Mouse (Mus musculus): ENCODE data around the gene Cwh43. TPM values are rescaled to one million over a fixed set of nuclear protein-coding genes. Genes with fewer than 3 reads are reported as not detected.

Cwh43 gene
- polyA plus RNA-seq, 1 experiment from 2014 or later: not detected

DNA sequence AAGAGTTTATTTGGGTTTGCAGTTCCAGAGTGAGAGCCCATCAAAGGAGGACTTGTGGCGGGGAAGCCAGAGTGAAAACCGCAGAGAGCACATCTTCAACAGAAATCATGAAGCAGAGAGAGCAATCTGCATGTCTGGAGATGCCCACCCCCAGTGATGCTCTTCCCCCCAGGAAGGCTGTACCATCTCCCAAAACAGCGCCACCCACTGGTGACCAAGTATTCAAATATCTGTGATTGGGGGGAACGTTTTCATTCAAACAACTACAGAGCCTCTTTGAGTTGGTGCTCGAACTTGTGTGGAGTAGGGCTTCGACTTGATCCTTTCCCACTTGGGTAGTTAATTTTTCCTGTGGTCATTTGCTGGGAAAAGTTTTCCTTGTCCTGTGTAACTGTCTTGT lies 1.1 kb upstream of the Cwh43 start:
- DNase-seq (ENCODE audit: low spot score): no peak
- Histone ChIP-seq H3K4me1 (replicated peaks; ENCODE audit: control insufficient read depth, insufficient read depth, low read length) (peaks cover 3% of the 10 kb centered on the region; the same call in 1 of the 2 replicates), H3K4me2 (no peak overlapping the region), H3K27ac (ENCODE audit: low read depth, low read length) (no peak overlapping the region), H3K27me3 (replicated peaks; ENCODE audit: control insufficient read depth, insufficient read depth, low read length) (peaks cover 27% of the 10 kb centered on the region), H3K9ac (ENCODE audit: low read depth, low read length) (no peak overlapping the region), H3K4me3 (ENCODE audit: low read depth, low read length) (no peak overlapping the region), H3K9me3 (ENCODE audit: control insufficient read depth, low read length) (no peaks in the 10 kb centered on the region), H3K36me3 (ENCODE audit: control insufficient read depth, insufficient read depth, low read length) (no peaks in the 10 kb centered on the region)
- 71% methylated on average over 6 of the region's 6 CpGs for WGBS
- ATAC-seq (replicated peaks; ENCODE audit: low FRiP score): no peak

DNA sequence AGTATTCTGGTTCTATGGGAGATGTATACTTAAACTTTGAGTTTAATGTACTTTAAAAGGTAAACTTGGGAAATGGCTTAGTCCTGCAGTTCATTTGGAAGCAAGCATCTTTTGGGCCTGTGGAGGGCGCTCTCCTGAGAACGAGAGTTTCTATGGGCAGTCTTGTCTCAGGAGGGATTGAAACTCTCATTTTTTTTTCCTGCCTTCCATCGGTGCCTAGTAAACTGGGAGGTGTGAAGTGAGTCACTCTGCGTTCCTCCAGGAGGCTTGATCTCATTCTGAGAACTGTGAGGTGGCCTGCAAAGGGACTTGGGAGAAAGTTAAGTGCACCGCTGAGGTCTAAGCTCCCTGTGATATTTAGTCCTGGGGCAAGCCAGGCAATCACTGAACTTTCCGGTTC lies 986 bp downstream of the Cwh43 start:
- Histone ChIP-seq H3K36me3 (ENCODE audit: control insufficient read depth, insufficient read depth, low read length) (no peaks in the 10 kb centered on the region), H3K4me2 (no peak overlapping the region), H3K27me3 (replicated peaks; ENCODE audit: control insufficient read depth, insufficient read depth, low read length) (peaks cover 27% of the 10 kb centered on the region), H3K9me3 (ENCODE audit: control insufficient read depth, low read length) (no peaks in the 10 kb centered on the region), H3K4me3 (ENCODE audit: low read depth, low read length) (no peak overlapping the region), H3K4me1 (replicated peaks; ENCODE audit: control insufficient read depth, insufficient read depth, low read length) (peaks cover 3% of the 10 kb centered on the region; the same call in 1 of the 2 replicates), H3K9ac (ENCODE audit: low read depth, low read length) (no peak overlapping the region), H3K27ac (ENCODE audit: low read depth, low read length) (no peak overlapping the region)
- 23% methylated on average over 6 of the region's 6 CpGs for WGBS
- no peak for ATAC-seq (replicated peaks; ENCODE audit: low FRiP score)
- DNase-seq (ENCODE audit: low spot score): no peak

DNA sequence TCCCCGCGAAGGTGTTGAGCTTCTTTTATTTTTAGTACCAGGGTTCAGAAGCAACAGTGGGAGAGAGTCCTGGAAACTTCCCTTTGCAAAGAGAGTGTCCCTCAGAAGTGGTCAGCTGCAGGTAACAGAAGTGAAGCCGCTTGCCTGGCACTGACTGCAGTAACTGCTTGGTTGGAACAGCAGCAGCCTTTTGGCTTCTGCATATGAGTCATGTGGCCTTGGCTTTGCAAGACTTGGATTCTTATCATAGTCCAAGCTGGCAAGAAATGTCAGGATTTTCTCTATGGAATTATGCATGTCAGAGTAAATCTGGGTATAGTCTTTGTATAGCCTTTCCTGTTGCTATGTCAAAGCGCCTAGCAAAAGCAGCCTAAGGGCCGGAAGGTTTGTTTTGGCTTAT lies 4.1 kb downstream of the Cwh43 start:
- Histone ChIP-seq H3K4me2 (no peak overlapping the region), H3K9me3 (ENCODE audit: control insufficient read depth, low read length) (no peaks in the 10 kb centered on the region), H3K9ac (ENCODE audit: low read depth, low read length) (no peak overlapping the region), H3K27me3 (replicated peaks; ENCODE audit: control insufficient read depth, insufficient read depth, low read length) (peaks cover 21% of the 10 kb centered on the region), H3K4me3 (ENCODE audit: low read depth, low read length) (no peak overlapping the region), H3K27ac (ENCODE audit: low read depth, low read length) (no peak overlapping the region), H3K36me3 (ENCODE audit: control insufficient read depth, insufficient read depth, low read length) (no peaks in the 10 kb centered on the region), H3K4me1 (replicated peaks; ENCODE audit: control insufficient read depth, insufficient read depth, low read length) (peaks cover 3% of the 10 kb centered on the region; the same call in 1 of the 2 replicates)
- WGBS: 71% methylated on average over 5 of the region's 5 CpGs
- DNase-seq (ENCODE audit: low spot score): no peak
- no peak for ATAC-seq (replicated peaks; ENCODE audit: low FRiP score)

DNA sequence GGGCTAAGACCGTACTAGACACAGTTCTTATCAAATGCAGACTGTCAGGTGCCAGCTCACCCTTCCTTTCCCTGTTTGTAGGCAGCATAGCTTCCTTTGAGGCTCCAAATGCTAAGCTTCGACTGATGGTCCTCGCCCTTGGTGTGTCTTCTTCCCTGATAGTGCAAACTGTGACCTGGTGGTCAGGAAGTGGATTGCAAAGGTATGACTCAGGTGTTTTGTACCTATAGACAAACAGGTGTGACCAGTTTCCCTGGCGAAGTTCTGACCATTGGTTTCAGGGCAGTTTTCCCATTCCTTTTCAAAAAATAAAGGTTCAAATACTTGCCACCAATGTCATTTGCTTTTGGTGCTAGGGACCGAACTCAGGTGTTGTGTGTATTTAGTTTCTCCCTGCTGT lies 5.9 kb downstream of the Cwh43 start:
- Histone ChIP-seq H3K27ac (ENCODE audit: low read depth, low read length) (no peak overlapping the region), H3K4me2 (no peak overlapping the region), H3K9me3 (ENCODE audit: control insufficient read depth, low read length) (no peaks in the 10 kb centered on the region), H3K27me3 (replicated peaks; ENCODE audit: control insufficient read depth, insufficient read depth, low read length) (peaks cover 6% of the 10 kb centered on the region; the same call in 1 of the 2 replicates), H3K36me3 (ENCODE audit: control insufficient read depth, insufficient read depth, low read length) (no peaks in the 10 kb centered on the region), H3K9ac (ENCODE audit: low read depth, low read length) (no peak overlapping the region), H3K4me1 (replicated peaks; ENCODE audit: control insufficient read depth, insufficient read depth, low read length) (no peaks in the 10 kb centered on the region), H3K4me3 (ENCODE audit: low read depth, low read length) (no peak overlapping the region)
- DNase-seq (ENCODE audit: low spot score) (no peak), ATAC-seq (replicated peaks; ENCODE audit: low FRiP score) (no peak)
- WGBS: 69% methylated on average over 5 of the region's 5 CpGs

DNA sequence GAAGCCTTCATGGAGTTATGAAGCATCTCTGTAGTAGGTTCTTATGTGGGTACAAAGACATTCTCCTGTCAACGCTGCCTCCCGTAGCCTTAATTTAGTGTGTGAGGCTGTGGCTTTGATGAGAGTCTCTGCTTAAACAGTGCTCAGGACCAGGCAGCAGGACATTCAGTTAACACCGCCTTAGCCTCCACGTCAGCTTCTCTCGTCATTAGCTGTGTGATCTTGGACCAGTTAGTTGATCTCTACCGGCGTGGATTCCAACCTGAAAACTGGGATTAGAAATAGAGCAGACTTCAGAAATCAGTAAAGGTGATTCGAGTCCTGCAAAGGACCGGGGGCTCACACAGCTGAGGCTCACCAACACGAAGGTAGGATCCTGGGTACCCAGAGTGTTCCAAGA lies 8.3 kb downstream of the Cwh43 start:
- H3K4me2 ChIP-seq: no peak overlapping the region
- no peak overlapping the region for H3K27ac ChIP-seq (ENCODE audit: low read depth, low read length)
- H3K4me1 ChIP-seq (replicated peaks; ENCODE audit: control insufficient read depth, insufficient read depth, low read length): no peaks in the 10 kb centered on the region
- 80% methylated on average over 10 of the region's 10 CpGs for WGBS
- H3K9me3 ChIP-seq (ENCODE audit: control insufficient read depth, low read length): no peaks in the 10 kb centered on the region
- no peaks in the 10 kb centered on the region for H3K27me3 ChIP-seq (replicated peaks; ENCODE audit: control insufficient read depth, insufficient read depth, low read length)
- no peak overlapping the region for H3K4me3 ChIP-seq (ENCODE audit: low read depth, low read length)
- no peak for DNase-seq (ENCODE audit: low spot score)
- no peak overlapping the region for H3K9ac ChIP-seq (ENCODE audit: low read depth, low read length)
- no peaks in the 10 kb centered on the region for H3K36me3 ChIP-seq (ENCODE audit: control insufficient read depth, insufficient read depth, low read length)
- ATAC-seq (replicated peaks; ENCODE audit: low FRiP score): no peak

DNA sequence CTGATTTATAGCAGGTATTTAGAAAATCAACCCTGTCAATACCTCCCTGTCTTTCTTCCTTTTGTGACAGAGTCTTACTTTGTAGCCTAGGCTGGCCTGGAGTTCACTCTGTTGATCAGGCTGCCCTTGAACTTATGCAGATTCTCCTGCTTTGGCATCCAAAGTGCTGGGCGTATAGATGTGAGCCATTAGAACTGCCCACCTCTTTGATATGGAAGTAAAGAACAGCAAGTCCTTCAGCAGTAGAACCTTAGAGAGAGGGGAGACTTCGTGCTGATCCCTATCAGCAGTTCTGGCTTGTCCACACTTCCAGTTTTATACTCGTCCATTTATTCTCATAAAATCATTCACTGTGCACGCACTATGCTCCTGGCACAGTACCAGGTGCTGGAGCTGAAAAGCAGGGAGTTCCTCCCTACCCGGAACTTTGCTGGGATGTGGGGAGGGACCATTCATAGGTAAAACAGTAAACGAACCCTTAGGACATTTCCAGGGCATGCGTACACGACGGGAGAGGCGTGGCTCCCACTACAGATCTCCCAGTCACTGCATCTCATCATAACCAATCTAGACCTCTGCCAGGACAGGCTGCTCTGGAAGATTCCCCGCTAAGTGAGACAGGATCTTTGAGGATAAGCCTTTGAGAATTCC lies 13.3 kb downstream of the Cwh43 start:
- no peak for DNase-seq (ENCODE audit: low spot score)
- H3K4me3 ChIP-seq (ENCODE audit: low read depth, low read length): no peak overlapping the region
- no peaks in the 10 kb centered on the region for H3K36me3 ChIP-seq (ENCODE audit: control insufficient read depth, insufficient read depth, low read length)
- H3K9me3 ChIP-seq (ENCODE audit: control insufficient read depth, low read length): no peaks in the 10 kb centered on the region
- H3K27me3 ChIP-seq (replicated peaks; ENCODE audit: control insufficient read depth, insufficient read depth, low read length): no peaks in the 10 kb centered on the region
- H3K27ac ChIP-seq (ENCODE audit: low read depth, low read length): no peak overlapping the region
- no peak overlapping the region for H3K9ac ChIP-seq (ENCODE audit: low read depth, low read length)
- 52% methylated on average over 11 of the region's 11 CpGs for WGBS
- H3K4me1 ChIP-seq (replicated peaks; ENCODE audit: control insufficient read depth, insufficient read depth, low read length): no peaks in the 10 kb centered on the region
- no peak overlapping the region for H3K4me2 ChIP-seq
- no peak for ATAC-seq (replicated peaks; ENCODE audit: low FRiP score)

DNA sequence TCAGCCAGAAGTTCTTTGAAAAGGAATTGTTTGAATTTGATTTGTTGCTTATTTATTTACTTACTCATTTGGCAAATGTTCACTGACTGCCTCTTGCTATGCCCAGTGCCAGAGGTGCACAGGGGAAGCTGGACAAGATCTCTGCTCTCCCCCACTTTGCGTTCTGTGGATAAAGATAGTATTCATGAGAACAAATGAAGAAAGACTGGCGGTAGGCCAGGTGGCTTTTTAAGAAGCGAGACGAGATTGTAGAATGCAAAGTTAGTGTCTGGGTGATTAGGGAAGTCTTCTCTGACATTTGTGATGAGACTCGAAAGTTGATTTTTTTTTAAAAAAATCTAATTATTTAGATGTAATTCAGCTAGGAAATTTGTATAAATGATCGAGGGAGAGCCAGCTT lies 20.9 kb downstream of the Cwh43 start:
- no peaks in the 10 kb centered on the region for H3K36me3 ChIP-seq (ENCODE audit: control insufficient read depth, insufficient read depth, low read length)
- H3K27ac ChIP-seq (ENCODE audit: low read depth, low read length): no peak overlapping the region
- no peaks in the 10 kb centered on the region for H3K4me1 ChIP-seq (replicated peaks; ENCODE audit: control insufficient read depth, insufficient read depth, low read length)
- no peak overlapping the region for H3K4me3 ChIP-seq (ENCODE audit: low read depth, low read length)
- no peak for ATAC-seq (replicated peaks; ENCODE audit: low FRiP score)
- no peak for DNase-seq (ENCODE audit: low spot score)
- no peak overlapping the region for H3K4me2 ChIP-seq
- no peaks in the 10 kb centered on the region for H3K27me3 ChIP-seq (replicated peaks; ENCODE audit: control insufficient read depth, insufficient read depth, low read length)
- 70% methylated on average over 6 of the region's 6 CpGs for WGBS
- no peaks in the 10 kb centered on the region for H3K9me3 ChIP-seq (ENCODE audit: control insufficient read depth, low read length)
- no peak overlapping the region for H3K9ac ChIP-seq (ENCODE audit: low read depth, low read length)

DNA sequence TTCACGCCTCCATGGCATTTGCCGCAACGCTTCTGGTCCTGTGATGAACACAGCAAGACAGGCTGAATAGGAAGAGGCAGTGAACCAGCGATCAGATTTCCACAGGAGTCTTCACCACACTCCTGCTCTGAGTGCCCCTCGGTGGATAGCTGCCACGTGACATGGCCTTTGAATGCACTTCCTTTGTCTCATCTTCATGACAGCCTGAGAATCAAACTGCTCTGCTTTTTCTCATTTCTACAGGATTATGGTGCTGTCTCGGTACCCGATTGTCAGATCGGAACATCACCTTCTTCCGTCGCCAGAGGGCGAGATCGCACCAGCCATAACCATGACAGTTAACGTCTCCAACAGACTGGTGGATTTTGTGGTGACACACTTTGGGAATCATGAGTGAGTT lies 25.7 kb downstream of the Cwh43 start:
- WGBS: 24% methylated on average over 14 of the region's 14 CpGs
- Histone ChIP-seq H3K4me3 (ENCODE audit: low read depth, low read length) (no peak overlapping the region), H3K36me3 (ENCODE audit: control insufficient read depth, insufficient read depth, low read length) (no peaks in the 10 kb centered on the region), H3K9me3 (ENCODE audit: control insufficient read depth, low read length) (no peaks in the 10 kb centered on the region), H3K4me1 (replicated peaks; ENCODE audit: control insufficient read depth, insufficient read depth, low read length) (no peaks in the 10 kb centered on the region), H3K4me2 (no peak overlapping the region), H3K27ac (ENCODE audit: low read depth, low read length) (no peak overlapping the region), H3K9ac (ENCODE audit: low read depth, low read length) (no peak overlapping the region), H3K27me3 (replicated peaks; ENCODE audit: control insufficient read depth, insufficient read depth, low read length) (no peaks in the 10 kb centered on the region)
- ATAC-seq (replicated peaks; ENCODE audit: low FRiP score) (no peak), DNase-seq (ENCODE audit: low spot score) (peak; percentile 54)

DNA sequence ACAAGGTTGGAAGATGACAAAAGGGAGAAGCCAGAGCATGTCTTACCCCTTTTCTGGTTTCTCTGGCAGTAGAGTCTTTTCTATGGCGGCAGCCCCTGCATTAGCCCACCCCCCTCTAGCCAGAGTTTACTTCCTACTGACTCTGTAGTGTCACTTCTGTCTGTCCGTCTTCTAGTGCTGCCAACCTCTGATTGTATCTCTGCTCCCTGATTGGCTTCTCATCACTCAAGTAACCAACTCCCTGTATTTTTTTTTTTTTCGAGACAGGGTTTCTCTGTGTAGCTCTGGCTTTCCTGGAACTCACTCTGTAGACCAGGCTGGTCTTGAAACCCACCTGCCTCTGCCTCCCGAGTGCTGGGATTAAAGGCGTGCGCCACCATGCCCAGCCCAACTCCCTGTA lies 26.9 kb downstream of the Cwh43 start:
- H3K27ac ChIP-seq (ENCODE audit: low read depth, low read length): no peak overlapping the region
- DNase-seq (ENCODE audit: low spot score) (no peak), ATAC-seq (replicated peaks; ENCODE audit: low FRiP score) (no peak)
- H3K4me2 ChIP-seq: no peak overlapping the region
- H3K9ac ChIP-seq (ENCODE audit: low read depth, low read length): no peak overlapping the region
- no peak overlapping the region for H3K4me3 ChIP-seq (ENCODE audit: low read depth, low read length)
- H3K9me3 ChIP-seq (ENCODE audit: control insufficient read depth, low read length): no peaks in the 10 kb centered on the region
- WGBS: 62% methylated on average over 6 of the region's 6 CpGs
- H3K27me3 ChIP-seq (replicated peaks; ENCODE audit: control insufficient read depth, insufficient read depth, low read length): no peaks in the 10 kb centered on the region
- H3K36me3 ChIP-seq (ENCODE audit: control insufficient read depth, insufficient read depth, low read length): no peaks in the 10 kb centered on the region
- no peaks in the 10 kb centered on the region for H3K4me1 ChIP-seq (replicated peaks; ENCODE audit: control insufficient read depth, insufficient read depth, low read length)

Measured in liver, embryonic 11.5 days (tissue).